Mouse (Mus musculus) megakaryocyte, adult 5-6 weeks (primary cell): ENCODE measurements around the gene Phka2. TPM values are rescaled to one million over a fixed set of nuclear protein-coding genes. Genes with fewer than 3 reads are reported as not detected.

ENCODE experiments used
- ATAC-seq: 2 replicates; pipeline ENCODE4 v1.8.0; 2016; ENCODE audit warnings: mild to moderate bottlenecking, inconsistent platforms; ENCODE audit not compliant: poor library complexity, severe bottlenecking
- total RNA-seq, 2 experiments: library from RNA; stranded (forward) in 1 of 2; stranded (reverse) in 1 of 2; fragments of 153-499, 151-499 nt in 1 of 2; fragments of 221-1000, 200-1000 nt in 1 of 2; gene quantifications; 2 replicates each; pipeline versions ENCODE4 v1.2.3 to v1.2.4; 2015 to 2017

The Phka2 gene
- total RNA-seq, 2 experiments from 2014 or later: 42.5 to 48.3 TPM

- no peak for ATAC-seq
Observed at GRCm38 (mm10) chrX:160598562-160599458, 96.8 kb downstream of the Phka2 start.

- no peak for ATAC-seq
Observed at GRCm38 (mm10) chrX:160601053-160601452, 99.1 kb downstream of the Phka2 start.

GRCm38 (mm10) chrX:160602770-160603169 lies 100.8 kb downstream of the Phka2 start:
- ATAC-seq: no peak

GRCm38 (mm10) chrX:160603316-160603715 lies 101.3 kb downstream of the Phka2 start:
- no peak for ATAC-seq

- no peak for ATAC-seq
Observed at GRCm38 (mm10) chrX:160603981-160604541, 102.1 kb downstream of the Phka2 start.

- ATAC-seq: peak; percentile 67
Observed at GRCm38 (mm10) chrX:160609849-160610248, 107.9 kb downstream of the Phka2 start.

- ATAC-seq: no peak
Observed at GRCm38 (mm10) chrX:160610482-160610881, 108.5 kb downstream of the Phka2 start.

- ATAC-seq: no peak
Observed at GRCm38 (mm10) chrX:160610882-160611644, 109.1 kb downstream of the Phka2 start.

Other genes with a start within 250 kb of the Phka2 start
- not detected in 2 replicates for gene Adgrg2, start 111.5 kb upstream of the Phka2 start, total RNA-seq (2015)
- gene Adgrg2, start 111.5 kb upstream of the Phka2 start, total RNA-seq (2017): not detected in 2 replicates
- 0.25 TPM in 2 replicates for gene Ppef1, start 233.6 kb downstream of the Phka2 start, total RNA-seq (2015)
- gene Ppef1, start 233.6 kb downstream of the Phka2 start, total RNA-seq (2017): 0.51 TPM in 1 of 2 replicates, not detected in the other